Mouse (Mus musculus) cerebellum, postnatal 36 days (tissue): Measurements from ENCODE around the gene Nexn.
A peak's percentile ranks its signal among the peaks of the same experiment; 100 is the strongest.
"Not testable (repeated sequence)": the region's sequence is repeated elsewhere in the genome, so short reads cannot be mapped to it uniquely, and the experiment has no call there.

Experiments used
- DNase-seq, 2 experiments: peaks; one replicate each; pipeline ENCODE4 v3.0.0; 2021 to 2022; ENCODE audit warnings: mixed read lengths in 2 of 2

Nexn gene

DNA sequence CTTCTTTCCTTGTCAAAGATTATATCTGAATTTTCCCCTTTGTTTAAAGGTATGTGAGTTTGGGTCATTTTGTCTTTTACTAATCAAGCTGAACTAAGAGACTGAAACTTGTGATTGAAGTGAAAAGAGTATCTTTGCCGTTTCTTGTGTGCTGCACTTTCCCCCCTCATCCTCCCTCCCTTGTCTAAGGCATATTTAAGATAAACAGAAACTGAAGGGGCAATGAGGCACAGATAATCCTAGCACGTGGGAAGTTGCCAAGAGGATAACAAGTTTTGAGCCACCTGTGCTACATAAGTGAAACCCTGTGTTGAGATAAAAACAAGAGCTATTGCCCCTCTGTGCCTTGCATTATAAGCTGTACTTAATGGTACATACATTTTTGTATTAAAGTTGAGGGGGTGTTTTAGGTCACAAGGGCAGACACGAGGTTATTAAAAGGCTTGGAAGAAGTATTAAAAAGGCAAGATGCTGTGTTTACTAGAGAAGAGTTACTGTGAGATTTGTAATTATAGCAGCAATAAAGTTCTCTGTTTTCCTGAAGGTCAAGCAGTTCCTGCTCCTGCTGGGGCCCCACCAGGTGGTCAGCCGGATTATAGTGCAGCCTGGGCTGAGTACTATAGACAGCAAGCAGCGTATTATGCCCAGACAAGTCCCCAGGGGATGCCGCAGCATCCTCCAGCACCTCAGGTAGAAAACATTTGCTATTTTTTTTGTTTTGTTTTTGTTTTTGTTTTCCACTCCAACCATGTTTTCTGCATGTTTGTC is 34.6 kb downstream of the Nexn start:
- no peak for DNase-seq

DNA sequence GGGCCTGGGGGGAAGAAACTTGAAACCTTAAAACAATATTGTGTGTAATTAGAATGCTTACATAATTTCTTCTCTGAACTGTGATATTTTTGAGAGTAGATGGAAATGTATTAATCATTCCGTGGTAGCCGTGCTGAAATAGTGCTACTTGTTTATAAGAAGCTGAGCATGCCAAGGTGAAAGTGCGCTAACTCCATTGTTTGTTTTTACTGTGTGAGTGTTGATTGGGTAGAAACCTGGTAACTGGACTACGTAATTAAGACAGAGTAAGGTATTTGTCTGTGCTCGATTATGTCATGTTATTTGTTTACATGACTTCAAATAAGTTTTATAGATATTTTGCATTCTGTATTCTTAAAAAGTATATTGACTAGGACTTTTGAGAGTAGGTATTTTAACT is 36.9 kb downstream of the Nexn start:
- DNase-seq, result no peak

DNA sequence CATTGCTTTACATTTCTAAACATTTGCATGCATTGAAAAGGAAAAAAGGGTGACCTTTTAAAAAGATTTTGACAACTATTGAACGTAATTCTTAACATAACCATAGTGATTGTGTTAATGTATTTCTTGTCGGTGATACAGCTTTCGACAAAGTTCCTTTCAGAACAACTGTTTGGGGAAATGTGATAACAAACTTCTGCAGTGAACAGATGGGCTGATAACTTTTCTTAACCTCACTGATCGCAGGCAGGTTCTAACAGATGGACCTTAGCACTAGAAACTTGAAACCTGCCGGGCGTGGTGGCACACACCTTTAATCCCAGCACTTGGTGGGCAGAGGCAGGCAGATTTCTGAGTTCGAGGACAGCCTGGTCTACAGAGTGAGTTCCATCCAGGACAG is 37.3 kb downstream of the Nexn start:
- DNase-seq, result no peak

DNA sequence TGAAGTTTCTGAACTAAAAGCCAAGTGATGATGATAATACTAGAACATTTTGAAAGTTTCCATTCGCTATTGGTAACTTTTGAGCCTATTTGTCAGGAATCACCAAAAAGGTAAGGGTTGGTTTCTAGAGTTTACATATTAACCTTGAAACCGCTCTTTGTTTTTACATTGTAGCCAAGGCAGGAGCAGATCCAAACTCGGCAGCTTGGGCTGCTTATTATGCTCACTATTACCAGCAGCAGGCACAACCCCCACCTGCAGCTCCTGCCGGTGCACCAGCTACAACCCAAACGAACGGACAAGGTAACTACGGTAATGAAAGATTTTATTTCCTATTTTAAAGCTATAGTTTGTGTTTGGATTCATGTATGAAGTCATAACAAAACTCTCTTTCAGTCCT is 40.2 kb downstream of the Nexn start:
- DNase-seq, result no peak

DNA sequence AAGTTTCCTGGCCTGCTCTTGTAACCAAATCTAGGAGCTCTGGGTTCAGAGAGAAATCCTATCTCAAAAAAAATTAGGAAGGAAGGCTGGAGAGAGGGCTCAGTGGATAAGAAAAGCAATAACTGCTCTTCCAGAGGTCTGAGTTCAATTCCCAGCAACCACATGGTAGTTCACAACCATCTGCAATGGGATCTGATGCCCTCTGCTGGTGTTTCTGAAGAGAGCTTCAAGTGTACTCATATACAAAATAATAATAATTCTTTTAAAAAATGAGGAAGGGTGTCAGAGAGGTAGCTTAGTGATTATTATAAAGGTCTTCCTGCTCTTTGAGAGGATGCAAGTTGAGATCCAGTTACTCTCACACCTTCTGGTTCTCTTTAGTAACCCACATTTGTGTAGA is 41.2 kb downstream of the Nexn start:
- no peak for DNase-seq

DNA sequence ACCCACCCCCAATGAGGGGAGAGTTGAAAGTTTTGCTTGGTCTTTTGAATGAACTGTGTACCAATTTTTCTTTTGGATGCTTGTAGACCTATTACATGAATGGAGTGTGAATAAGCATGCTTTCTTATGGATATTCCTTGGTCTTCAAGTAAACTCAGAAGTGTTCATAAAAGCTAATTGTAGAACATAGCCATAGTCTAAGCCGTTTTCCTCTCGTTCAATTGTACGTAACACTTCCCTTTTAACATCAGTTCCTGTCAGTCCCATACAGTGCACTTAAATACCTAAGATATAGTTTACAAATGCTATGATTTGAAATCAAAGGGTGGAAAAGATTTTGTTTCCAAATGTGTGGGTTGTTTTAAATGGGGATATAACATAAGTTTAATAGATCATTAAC is 52.7 kb downstream of the Nexn start:
- no peak for DNase-seq

DNA sequence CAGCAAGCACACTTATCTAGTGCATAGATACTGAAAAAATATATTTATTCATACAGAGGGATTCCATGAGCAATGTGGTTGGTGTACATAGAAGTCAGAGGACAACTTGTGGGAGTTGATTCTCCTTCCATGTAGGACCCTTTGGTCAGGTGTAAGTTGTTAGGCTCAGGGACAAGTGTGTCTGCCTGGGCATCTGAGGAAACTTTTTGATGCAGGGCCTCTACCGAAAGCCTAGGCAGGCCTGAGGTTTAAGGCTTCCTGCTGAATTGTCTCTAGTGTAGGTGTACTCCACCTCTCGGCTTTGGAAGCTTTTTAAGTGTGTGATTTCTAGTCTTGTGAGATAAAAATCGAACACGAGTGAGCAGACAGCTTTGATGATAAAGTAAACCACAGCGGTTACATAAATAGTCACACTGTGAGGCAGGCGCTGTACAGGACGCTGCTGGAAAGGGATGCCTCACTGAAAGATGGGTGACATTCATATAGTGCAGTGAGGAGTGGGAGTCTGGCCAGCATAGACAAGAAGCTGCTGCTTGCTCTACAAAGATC is 54.3 kb downstream of the Nexn start:
- no peak for DNase-seq

DNA sequence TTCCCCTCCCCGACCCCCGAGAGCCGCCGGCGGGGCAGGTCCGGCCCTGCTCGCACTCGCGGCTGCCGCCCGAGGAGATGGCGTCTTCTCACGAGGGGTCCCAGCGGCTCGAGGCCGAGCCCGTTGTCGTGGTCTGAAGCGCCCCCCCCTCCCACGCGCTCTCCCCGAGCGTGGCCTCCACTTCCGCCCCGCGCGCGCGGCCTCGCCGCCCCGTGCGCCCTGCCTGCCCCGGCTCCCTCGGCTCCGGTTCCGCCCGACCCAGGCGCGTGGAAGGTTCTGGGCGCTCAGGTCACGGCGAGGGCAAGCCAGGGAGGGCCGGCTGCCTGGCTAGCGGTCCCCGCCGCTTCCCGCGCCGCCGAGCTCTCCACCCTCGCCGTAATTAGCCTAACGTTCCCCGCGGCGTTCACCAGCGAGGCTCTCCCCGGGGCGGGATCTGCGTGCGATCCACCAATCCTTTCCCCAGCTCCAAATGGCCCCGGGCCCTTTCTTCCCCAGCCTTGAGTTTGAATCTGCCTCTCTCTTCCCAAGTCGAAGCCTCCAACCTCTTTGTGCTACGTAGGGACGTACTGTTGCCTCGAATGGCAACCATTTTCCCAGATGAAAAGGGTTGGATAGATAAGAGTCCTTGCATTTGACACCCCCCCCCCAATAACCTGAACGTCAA is 55.3 kb downstream of the Nexn start:
- peak; percentile 61 to 66 for DNase-seq

DNA sequence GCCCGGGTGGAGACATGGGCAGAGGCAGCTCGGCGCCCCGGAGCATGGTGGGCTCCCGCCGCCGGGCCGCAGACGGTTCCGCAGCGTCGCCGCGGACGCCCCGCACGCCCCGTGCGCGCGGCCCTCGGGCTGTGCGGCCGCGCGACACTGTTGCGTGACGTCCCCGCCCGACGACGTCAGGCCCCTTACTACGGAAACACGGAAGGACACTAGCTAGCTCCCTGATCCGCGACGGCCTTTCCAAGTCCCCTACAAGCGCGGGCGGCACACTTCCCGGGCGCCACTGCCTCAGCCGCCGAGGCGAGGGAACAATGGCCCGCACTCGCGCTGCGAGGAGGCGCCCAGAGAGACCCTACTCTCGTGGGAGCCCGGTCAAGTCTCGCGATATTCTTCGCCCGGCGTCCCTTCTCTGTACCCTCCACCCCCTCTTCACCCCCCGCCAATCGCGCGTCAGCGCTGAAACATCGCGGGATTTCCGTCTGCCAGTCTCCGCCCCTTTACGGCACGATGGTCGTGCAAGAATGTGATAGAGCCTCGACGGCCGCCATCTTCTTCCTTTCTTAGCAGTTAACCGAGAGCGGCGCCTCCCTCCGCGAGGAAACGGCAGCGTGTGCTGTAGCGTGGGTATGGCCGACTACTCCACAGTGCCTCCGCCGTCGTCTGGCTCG is 56.0 kb downstream of the Nexn start, which contains the start of the genes Dnajb4 and Fubp1:
Gene Dnajb4 (minus strand): TSS at position 336 of the 668 bp plus-strand sequence.
Gene Fubp1 (plus strand): TSS at position 456 of the 668 bp plus-strand sequence.
- DNase-seq, result peak; percentile 99

DNA sequence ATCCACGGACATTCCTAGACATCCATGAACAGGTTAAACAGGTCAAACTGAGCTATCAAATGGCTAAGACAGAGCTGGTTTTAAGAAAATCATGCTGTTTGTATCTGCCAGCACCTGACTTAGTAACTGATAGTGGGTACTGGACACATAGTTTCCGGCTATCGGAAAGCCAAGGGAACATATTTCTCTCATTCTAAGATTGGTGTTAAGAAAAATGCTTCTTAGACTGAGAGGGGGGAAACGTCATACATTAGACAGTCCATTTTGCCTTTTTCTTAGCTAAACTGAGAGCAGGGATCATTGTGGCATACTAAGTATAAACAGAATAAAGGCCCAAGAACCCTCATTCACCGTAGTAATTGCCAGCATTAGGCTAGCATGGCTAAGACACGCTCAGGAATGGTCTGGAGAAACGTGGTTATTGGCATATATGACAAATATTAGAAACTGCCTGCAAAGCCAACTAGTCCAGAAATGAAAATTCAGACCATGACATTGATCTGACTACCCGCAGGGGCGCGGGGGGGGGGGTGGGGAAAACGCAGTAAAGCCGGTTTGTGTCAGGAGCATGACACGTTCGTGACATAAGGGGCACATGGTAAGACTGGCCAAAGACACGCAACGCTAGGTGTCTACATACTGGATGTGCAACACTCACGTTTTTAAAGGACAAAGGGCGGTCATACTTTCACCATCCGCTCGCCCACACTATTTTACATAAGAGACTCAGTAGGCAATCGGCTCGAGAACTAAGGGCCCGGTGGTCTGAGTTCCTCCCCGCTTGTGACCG is 56.8 kb downstream of the Nexn start:
- DNase-seq, result no peak

DNA sequence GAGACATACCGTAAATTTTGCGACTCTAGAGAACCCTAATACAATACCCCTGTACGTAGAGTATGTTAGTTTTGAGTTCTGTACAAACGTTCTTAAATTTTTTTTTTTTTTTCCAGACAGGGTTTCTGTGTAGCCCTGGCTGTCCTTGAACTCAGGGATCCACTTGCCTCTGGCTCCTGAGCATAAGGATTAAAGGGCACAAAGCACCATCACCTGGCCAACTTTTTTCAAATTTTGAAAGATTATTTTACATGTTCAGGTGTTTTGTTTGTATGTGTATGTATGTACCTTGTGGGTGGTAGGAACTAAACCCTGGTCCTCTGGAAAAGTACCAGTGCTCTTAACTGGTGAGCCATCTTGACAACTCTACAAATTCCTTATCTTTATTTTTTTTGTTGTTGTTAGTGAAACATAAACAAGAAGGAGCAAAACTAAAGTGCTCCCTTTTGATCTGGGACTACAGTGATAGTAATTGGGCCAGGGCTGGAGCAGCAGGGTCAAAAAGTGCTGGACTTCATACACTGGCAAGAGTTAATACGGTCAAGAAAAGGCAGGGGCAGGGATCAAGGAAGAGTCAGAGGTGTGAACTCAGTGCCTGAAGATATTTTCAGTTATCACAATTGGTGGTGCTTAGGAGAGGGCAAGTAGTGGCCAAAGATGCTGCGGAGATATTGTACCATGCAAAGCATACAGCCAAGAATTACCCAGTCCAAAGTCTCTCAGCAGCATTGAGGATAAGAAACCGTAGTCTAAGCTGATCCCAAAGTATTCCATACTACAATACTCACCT is 57.9 kb downstream of the Nexn start:
- no peak for DNase-seq

DNA sequence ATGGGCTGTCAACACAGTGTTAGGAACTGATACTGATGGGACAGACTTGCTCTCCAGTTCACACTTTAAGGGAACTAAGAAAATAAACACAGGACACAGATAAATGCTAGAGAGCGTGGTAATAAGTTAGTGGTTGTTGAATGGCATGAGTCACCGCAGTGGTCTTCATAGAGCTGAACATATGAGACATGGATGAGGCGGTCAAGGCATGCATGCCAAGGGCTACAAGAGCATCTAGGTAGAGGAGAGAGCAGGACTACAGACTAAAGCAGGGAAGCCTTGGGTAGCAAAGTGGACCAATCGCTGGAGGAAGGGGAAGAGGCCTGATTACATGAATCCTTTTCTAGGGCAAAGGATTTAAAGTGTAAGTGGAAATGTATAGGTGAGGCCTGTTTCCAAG is 59.0 kb downstream of the Nexn start:
- DNase-seq, result no peak

DNA sequence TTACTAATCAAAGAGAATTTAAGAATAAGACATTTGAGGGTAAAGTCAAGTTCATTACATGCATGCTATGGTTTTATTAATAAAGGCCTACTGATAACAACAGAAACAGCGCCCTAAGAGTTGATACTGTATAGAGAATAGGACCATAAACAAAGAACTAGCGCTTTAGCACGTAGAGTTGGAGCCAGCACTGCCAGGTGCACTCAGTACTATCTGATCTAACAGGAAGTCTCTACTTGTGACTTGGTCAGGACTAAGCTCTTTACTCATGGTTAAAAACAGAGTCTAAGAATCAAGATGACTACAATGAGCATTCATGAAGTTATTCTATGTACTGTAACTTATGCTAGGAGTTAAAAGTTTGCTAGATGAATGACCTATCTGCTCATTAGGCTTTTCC is 61.6 kb downstream of the Nexn start:
- no peak for DNase-seq

DNA sequence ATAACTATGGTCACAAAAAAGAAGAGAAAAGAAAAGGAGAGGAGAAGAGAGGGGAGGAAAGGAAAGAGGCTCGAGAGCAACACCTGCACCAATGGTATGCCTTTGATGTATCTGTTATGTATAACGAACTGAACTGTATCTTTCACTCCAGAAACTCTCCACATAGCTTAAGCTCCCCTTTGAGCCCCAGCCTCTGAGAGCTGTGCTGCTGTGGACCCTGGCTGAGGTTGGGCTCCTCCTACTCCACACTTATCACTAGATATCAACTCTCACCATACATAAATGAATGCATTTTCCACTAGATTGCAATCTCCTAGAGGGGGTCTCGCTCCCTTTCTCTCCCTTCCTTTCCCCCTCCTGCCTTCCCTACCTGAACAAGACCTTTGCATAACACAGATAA is 62.2 kb downstream of the Nexn start:
- DNase-seq, result no peak

DNA sequence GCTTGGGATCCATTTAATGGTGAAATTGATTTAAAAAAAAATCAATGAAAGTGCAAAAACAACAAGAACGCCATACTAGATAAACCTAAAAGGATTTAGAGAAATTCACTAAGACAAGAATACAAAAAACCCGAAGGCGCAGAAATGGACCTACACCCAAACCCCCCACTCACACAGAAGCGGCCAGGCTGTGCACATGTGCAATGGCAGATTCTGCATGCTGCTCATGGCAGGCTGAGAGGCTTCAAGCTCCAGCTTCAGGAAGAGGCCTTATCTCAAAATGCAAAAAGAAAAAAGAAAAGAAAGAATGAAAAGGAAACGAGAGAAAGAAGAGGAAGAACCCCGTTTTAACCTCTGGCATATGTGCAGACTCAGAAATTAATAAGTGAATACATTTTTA is 62.7 kb downstream of the Nexn start:
- no peak for DNase-seq

DNA sequence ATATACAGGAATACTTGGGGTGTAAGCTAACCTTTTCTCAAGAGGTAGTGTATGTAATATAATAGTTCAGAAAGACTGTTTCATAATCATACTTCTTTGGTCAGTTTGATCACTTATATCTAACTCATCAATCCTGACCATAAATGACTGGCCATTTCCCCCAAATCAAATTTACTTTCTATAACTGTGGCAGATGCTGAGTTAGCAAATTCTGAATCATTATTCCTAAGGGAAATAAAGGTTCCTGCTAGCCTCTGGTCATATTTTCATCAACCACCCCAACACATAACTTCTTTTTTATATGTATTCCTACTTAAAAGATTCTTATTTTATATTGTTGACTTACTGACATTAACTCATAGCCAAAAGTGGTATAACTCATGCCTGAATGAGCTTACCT is 63.2 kb downstream of the Nexn start:
- no peak for DNase-seq

DNA sequence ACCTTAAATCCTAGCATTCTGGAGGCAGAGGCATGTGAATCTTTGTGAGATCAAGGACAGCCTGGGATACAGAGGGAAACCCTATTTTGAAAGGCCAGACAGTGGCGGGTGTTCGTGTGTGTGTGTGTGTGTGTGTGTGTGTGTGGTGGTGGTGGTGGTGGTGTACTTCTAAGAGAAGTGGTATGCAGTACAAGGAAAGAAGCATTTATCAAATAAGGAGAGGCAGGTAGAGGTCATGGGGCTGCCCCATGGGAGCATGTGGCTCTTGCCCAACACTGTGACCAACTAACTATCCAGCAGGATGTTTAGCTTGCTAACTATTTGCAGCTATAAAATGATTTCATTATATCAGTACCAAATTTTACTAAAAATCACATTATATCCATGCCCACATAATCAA is 64.5 kb downstream of the Nexn start:
- no peak for DNase-seq

DNA sequence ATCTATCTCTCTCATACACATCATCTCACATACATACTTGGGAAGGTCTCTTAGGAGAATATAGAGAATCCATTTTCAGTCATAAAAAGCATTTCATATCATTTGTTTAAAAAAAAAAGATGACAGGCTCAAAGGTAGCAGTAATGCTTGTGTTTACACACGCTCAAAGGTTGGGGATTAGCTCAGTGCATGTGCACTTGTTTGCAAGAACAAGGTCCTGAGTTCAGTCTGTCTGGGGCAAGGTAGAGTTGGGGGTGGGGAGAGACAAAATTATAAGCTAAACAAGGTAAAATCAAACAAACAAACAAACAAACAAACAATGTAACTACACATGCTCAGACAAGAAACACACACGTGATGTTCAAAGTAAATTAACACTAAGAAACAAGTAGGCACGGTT is 65.0 kb downstream of the Nexn start:
- DNase-seq, result no peak

DNA sequence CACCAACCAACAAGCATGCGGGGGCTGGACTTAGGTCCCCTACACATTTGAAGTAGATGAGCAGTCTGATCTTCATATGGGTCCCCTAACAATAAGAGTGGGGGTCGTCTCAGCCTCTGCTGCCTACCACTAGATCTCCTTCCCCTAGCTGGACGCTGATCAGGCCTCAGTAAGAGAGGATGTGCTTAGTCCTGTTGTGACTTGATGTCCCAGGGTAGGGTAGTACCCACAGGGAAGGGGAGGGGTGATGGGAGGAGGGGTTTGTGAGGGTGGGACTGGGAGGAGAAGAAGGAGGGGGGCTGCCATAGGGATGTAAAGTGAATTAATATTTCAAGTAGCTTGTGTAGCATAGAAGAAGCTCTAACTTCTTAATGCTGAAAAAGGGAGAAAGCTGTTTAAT is 67.0 kb downstream of the Nexn start:
- DNase-seq, result no peak

DNA sequence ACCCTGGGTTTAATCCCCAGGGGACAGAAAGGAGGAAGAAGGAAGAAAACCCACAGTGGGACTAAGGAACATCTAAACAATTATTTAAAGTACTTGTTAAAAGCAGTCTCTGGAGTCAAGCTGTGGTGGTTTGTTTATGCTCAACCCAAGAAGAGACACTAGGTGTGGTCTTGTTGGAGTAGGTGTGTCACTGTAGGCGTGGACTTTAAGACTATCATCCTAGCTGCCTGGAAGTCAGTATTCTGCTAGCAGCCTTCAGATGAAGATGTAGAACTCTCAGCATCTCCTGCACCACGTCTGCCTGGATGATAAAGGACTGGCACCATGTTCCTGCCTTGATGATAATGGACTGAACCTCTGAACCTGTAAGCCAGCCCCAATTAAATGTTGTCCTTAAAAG is 68.9 kb downstream of the Nexn start:
- DNase-seq, result not testable (repeated sequence)

DNA sequence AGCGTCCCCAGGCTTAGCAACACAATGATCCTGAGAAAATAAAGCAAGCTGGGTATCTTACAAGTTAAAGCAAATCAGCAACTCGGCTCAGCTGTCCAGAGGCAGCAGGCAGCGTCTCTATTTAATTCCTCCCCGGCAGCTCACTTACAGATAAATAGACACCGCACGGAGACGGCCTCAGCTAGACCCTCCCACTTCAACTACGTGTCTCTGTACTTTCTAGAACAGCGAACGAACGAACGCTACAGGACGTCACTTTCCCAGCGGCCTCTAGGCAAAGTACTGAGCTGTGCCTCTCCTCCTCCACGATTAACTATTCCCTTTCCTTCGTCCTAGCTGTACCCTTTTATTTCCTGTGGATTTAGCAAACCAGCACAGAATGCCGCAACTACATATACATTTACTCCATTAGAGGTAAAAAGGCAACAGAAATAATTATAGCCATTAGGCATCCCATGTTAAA is 72.5 kb downstream of the Nexn start:
- DNase-seq, result peak; percentile 79 to 83

DNA sequence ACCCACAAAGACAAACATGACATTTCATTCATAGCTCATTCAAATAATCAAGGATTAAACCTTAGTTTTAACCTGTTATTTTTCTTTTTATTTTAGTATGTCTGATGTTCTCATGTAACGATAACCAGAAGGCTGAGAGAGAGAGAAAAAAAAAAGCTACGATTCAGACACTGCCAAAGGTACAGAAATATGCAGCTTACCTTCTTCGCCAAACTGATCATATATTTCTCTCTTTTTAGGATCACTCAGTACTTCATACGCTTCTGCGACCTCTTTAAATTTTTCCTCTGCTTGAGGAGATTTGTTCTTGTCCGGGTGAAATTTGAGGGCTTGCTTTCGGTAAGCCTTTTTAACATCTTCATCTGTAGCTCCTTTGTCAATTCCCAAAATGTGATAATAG is 73.0 kb downstream of the Nexn start:
- no peak for DNase-seq
